Mouse (Mus musculus) liver, embryonic 14.5 days (tissue): ENCODE data around the gene Ankrd33b.

Source experiments
- CTCF ChIP-seq: IDR thresholded peaks from 2 replicates; pipeline ENCODE4 v1.5.1; 2016; ENCODE audit warnings: antibody characterized with exemption, low read depth, control low read depth
- EP300 ChIP-seq: IDR thresholded peaks from 2 replicates; pipeline ENCODE4 v1.6.1; 2016; ENCODE audit warnings: antibody characterized with exemption, low read depth

- TF ChIP-seq CTCF (no peak), EP300 (no peak)
Measured at GRCm38 (mm10) chr15:31343602-31344001, 23.9 kb downstream of the Ankrd33b start.
